Mouse (Mus musculus) induced T-regulatory cell, adult 2 months (primary cell): Measurements from ENCODE around the gene Tecpr2.

ENCODE experiments used
- DNase-seq: peaks from one replicate; pipeline ENCODE4 v3.0.0-alpha.2; 2012; ENCODE audit warnings: low read depth

Tecpr2 gene

DNA sequence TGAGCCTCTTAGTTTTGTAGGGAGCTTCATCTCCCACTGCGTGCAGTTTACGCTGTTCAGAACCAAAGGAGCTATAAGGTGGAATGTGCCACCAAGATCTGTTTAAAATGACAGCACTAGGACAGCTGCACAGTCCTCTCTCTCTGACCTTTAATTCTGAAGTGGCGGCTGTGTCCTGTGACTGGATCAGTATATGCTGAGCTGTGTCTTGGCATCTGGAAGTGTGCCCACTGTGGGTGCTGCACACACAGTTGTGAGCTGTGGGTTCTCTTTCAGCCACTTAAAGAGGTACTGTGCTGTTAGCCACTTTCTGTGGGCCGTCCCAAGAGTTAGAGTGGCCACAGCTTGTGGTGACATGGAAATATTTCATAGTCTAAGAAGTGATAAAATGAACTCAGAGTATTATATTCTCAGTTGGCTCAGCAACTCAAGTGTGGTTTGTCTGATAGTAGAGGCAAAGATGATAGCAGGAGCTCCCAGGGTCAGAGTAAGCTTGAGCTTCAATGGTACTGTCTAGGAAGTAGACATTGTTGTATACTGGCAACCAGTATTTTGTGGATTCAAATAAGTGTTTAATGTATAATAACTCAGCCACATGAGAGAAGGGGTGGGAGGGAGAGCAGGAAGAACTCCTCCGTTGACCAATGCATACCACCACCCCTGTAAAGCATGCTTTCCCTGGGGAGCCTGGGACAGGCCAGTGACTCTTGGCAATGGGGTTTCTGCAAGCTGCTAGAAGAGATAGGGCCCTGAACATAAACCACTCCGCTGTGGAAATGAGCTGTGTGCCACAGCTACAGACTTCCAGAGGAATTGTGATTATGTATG lies 59.2 kb downstream of the Tecpr2 start:
- DNase-seq: no peak

DNA sequence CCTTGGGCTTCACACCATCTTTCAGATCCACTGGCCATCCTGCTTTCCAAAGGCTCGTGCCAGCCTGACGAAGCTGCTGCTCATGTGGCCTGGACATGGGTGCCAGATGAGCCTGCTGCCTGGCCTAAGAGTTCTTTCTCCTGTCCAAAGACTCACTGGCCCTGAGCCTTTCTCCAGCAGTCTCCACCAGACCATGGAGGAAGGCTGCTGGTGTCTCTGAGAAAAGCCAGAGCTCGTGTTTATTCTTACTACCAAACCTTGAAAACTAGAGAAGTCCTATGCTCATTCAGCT lies 59.8 kb downstream of the Tecpr2 start:
- no peak for DNase-seq

DNA sequence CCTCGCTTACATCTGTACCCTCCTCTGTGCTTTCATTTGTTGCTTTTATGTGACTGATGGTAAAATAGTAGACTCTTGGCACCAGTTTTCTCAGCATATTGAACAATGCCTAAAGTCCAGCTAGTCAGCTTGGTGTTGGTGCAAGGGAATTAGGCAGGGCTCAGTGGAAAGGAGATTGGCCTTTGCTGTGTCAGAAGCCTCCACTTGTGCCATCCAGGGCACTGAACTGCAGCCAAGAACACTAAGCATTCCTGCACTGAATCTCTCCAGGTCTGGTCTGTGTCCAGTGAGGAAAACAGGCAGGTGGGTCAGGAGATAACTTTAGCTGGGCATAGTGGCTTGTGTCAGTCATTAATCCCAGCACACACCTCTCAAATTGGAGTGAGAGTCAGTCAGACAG lies 60.3 kb downstream of the Tecpr2 start:
- no peak for DNase-seq

DNA sequence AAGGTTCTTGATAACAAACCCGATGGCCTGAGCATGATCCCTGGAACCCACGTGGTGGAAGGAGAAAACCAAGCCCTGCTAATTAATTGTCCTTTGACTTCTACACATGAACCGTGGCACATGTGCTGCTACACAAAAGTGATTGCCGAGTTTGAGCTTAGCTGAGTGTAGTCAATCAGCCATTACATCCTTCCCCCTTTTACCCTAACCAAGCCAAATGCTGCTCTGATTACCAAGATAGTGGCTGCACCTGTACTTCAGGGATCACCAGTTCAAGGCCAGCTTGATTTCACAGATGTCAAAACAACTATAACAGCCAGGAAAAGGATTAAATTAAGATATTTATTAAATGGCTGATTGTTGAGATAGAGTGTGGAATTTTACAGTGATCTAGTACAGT lies 61.1 kb downstream of the Tecpr2 start:
- no peak for DNase-seq

DNA sequence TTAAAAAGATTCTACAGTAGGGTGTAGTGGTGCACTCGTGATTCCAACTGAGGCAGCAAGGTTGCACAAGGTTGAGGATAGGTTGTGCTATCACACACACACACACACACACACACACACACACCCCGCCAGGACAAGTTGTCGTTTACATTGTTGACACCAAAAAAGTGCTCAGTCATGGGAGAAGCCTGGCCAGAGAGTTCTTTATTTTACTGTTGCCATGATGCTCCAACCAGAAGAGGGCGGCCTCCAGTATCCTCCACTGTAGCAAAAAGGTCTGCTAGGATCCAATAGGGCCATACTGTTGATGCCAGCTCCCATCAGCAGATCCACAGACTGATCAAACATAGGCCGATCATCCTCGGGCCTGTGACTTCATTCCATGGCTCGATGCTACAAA lies 62.2 kb downstream of the Tecpr2 start:
- DNase-seq: no peak

DNA sequence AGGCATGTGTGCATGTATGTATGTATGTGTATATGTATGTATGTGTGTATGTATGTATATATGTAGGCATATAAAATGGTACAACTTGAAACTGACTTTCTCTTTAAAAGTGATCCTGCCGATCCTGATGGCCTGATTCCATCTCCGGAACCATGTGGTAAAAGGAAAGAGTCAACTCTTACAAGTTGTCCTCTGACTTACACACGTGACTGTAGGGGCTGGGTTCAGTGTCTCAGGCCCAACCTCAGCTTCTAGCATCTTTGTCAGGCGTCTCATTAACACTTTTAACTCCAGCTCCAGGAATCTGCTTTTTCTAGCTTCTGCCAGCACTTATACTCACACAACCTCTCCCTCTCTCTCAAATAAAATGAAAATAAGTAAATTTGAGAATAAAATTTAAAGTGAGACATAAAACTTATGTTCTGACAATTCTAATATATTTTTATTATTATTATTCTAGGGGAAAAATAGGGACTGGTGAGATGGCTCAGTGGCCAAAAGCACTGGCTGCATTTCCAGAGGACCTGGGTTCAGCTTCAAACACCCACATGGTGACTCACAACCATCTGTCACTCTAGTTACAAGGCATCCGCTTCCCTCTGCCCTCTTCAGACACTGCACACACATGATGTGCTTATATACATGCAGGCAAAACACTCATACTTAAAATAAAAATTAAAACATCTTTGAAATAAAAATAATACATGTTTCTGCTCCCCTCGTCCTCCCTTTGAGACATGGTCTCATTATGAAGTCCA lies 63.7 kb downstream of the Tecpr2 start:
- no peak for DNase-seq

DNA sequence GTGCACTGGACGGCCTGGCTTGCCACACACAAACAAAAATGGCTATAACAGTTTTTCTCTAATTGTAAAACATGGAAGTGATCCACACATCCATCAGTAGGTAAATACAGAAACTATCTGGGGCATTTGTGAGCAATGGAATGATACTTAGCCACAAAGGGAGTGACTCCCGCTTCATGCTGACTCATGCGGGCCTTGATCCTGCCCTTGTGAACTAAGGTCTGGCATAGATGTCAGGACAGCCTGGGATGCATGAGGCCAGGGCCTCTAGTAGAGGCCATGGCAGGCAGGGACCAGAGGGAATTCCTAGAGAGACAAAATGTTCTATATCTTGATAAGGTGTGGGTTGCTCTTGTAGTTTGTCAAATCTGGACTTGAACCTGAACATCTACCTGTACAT lies 64.4 kb downstream of the Tecpr2 start:
- DNase-seq: no peak

DNA sequence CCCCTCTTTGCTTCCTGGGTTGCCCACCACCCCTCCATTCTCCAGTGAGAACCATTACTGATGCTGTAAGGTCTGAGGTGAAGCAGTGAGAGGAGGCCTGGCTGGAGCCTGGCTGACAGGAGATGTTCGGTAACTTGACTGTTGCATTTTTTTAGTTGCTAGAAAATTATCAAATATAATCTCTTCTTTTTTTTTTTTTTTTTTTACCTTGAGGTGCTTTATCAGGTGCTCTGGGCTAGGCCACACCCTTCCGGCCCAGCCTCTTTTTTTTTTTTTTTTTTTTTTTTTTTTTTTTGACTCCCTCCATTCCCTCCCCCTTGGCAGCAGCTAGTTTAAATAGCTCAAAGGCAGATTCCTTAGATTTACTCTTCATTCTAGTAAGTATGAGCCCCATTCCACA lies 64.8 kb downstream of the Tecpr2 start:
- no peak for DNase-seq

DNA sequence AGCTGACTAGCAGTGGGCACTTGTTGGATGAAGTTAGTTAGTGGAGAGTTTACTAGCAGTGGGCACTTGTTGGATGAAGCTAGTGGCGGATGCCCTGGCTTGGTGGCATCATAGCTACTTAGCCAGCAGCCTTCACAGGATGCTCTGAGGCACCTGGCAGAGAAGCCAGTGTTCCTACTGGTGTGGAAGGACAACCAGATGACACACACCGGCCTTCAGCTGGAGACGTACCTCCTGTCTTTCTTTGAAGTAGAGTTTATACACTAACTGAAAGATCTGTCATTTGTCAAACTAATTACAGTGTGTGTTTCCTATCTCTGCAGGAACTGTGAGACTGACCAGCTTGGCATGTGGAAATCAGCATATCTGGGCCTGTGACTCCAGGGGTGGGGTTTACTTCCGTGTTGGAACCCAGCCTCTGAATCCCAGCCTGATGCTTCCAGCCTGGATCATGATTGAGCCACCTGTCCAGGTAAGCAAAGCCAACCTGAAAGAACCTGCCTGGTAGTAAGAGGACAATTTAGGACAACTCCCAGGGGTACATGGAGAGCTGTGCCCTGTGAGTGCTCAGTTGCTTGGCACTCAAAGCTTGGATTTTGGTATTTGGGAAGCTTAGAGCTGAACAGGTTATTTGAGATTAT lies 65.4 kb downstream of the Tecpr2 start:
- DNase-seq: no peak

DNA sequence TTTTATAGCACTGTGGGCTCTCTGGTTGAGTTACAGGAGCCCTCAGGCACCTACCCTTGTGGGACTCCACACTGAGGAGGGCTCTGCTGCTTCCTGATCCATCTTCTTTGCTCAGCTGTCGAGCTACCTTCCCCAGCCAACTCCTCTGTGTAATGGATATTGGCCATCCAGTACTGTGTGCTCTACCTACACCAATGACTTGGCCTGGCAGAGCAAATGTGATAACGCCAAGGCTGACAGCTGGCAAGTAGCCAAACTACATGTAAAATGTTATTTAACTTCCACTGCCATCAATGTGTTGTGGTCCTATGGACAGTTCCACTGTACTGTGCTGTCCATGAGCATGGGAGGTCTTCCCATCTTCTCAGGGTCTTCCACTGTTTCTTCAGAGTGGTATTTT lies 72.9 kb downstream of the Tecpr2 start:
- no peak for DNase-seq

DNA sequence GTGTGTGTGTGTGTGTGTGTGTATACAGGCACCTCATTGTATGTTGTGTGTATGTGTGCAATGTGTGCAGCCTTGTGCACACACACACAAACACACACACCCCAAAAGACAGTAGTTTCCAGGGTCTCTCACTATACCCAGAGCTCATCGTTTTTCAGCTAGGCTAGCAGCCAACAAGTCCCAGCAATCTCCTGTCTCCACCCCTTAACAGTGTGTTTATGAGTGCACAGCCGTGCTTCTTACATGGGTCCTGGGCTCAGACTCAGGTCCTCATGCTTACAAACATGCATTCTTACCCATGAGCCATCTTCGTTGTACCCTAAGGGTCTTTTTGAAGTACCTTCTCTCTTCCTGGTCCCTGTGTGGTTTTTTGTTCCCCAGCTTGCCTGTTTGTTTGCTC lies 76.4 kb downstream of the Tecpr2 start:
- no peak for DNase-seq

DNA sequence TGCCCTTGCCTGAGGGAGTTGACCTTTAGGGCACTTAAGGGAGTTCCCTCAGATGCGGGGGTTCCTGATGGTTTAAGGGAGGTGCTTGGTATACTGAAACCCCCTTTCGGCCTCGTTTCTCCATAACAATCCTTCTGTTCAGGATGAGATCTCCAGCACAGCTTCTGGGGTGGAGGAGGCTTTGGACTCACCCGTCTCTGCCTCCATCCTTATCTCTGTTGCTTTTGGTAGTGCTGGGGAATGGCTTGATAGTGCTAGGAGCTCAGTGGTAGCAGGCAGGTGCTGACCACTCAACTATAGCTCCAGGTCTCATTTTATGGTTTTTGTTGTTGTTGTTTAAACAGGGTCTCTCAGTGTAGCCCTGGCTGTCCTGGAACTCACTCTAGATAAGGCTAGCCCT lies 77.0 kb downstream of the Tecpr2 start:
- DNase-seq: no peak

DNA sequence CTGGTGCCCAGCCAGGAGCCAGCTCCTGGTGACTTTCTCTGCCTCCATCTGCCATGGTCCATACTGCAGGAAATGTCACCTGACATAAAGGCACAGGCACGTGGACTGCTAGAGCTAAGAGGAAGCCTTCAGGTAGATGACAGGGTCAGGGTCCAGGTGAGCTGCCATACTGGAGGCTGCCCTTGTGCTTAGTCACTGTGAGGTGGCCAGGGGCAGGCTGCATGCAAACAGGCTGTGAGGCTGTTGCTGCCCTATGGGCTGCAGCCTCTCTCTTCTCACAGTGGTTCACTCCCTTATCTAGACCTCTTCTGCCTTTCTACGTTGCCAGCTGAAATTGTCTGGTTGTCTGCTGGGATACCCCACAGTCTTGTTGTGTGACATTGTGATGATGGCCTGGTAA lies 78.1 kb downstream of the Tecpr2 start:
- DNase-seq: no peak

DNA sequence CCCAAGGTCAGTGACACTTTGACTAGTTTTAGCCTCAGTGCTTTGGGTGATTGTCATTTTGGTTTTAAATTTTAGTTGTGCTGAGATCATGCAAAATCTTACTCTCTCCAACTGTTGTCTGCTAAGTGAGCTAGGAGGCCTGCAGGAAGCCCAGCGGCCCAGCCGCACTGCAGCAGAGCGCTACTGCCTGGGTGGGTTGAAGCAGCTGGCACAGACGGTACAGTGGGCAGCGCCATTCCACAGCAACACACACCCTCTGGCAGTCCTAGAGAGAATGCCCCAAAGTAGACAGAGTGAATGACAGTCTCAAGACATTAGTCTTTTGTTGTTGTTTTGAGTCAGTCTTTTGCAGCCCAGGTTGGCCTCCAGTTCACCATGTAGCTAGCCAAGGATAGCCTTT lies 81.3 kb downstream of the Tecpr2 start:
- no peak for DNase-seq

DNA sequence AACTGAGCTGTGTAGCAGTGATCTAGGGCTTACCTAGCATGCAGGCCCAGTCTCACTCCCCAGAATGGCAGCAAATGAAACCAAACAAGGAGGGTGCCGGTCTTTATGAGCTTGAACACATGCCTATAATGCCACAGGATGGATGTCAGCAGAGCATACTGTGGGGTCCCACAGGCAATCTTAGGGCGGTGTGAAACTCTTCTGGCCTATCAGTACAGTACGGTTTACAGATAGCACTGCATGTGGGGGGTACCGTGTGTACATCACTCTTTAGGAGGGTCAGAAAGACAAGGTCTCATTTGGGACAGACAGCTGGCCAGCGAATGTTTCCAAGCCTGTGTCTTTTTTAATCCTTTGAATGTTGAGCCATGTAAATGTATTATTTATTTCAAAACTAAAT lies 82.9 kb downstream of the Tecpr2 start:
- DNase-seq: no peak

DNA sequence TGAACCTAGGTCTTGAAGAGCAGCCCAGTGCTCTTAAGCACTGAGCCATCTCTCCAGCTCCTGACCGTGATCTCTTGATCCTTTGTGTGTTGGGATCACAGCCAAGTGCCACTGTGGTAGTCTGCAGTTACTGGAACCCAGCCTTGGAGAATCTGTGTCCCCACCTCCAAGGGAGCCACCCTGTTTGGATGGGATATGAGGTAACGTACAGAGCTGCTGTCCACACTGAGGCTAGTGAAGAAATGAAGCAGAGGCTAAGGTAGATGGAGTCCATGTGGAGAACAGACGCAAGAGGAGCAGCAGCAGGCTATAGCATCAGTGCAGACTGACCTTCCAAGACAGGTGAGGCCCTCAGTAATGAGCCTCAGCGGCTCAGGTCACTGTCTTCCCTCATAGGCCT lies 84.8 kb downstream of the Tecpr2 start:
- DNase-seq: no peak

DNA sequence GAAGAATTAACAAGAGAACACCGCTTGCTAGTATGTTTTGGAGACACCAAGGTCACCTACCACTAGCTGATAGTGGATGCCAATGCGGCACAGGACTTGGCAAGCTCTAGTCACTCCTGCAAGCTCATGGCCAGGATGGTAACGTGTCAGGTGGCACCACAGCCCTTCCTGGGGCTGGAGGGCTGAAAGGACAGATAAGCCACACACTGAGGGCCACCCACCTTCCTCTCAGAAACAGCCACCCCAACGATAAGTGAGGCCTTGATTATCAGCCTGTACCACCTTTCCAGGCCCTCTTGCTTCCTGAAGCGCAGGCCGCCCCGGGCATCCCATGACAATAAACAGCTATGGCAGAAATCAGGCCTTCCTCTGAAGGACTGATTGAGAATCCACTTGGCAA lies 85.2 kb downstream of the Tecpr2 start:
- DNase-seq: no peak

DNA sequence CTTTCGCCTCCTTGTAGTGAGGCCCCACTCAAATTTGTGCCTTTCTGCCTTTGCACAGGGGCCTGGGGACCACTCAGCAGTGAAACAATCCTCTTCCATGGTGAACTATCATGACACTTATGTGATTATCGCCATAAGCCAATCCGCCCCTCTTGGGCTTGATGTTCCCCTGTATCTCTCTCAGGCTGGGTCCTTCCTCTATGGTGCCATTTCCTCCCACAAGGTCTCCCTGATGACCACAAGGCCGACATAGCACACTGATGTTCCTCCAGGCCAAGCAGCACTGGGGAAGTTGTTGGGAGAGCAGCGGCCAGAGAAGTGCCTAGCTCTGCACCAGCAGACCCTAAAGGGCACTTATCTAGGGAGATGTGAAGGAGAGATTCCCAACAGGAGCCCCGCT lies 85.7 kb downstream of the Tecpr2 start:
- no peak for DNase-seq

DNA sequence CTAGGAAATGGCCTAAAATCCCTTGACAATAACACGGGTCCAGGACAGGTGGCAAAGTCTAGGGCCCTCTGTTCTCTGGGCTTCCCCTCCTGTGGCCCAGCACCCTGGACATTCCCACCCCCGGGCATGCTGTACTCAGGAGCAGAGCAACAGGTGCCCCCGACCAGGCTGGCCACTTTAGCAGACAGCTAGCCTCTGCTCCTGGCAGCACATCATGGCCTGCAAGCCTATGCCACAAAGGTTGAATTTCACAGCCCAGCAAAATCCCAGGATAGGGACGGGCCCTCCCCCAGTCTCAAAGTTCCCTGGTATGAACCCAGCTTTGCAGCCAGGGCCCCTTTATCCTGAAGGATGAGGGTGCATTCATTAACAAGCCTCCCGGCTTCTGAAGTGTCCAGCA lies 86.3 kb downstream of the Tecpr2 start:
- no peak for DNase-seq

DNA sequence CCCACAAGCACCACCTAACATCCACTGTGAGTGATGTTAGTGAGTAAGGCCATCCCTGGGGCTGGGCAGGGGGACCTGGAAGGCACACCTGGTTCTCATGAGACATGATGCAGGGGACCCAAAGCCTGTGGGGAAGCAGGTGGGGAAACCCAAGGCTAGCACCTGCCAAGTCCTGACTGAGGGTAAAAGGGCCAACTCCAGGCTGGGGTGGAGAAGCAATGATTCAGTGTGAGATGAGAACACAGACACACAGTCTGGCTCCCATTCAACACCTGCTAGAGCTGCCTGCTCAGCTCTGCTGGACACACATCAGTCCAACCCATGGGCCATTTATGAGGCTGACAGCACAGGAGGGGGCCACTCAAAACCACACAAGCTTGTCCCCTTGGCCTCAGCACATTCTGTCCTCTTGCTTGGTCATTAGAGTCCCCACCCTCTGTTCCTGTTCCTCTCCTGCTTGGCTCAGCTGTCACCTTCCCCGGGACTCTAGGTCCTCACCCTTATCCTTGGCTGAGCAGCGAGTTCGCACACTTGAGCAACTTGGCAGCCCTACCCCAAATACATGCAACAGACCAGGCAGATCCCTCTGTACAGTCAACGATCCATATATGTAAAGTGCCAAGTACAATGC lies 86.9 kb downstream of the Tecpr2 start:
- no peak for DNase-seq

DNA sequence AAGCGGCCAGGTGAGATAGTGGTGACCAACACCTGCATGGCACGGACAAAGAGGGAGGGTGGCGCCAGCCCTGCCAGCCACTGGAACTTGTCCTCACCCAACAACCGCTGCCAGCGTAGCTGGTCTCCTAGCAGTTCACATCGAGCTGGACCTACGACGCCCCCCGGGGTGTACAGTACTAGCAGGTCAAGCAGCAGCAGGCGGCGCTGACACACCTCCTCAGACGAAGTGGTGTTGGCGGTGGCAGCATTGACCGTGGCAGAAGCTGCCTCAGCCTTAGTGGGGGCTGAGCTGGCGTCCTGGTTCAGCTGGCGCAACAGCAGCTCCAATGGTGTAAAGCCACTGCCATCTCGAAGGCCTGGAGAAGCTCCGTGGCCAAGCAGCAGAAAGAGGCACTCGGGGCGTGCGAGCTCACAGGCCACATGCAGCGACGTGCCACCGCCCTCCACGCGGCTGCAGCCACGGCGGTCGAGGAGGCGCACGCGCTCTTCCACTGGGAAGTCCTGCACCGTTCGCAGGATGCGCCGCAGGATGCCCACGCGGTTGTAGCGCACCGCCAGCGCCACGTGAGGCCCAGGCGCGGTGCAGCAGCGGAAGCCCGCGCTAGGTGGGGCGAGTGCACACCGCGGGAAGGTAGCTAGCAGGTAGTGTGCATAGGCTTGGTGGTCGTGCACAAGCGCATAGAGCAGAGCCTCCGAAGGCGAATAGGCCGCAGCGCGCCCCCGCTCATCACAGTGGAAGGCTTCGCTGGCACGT lies 87.7 kb downstream of the Tecpr2 start:
- DNase-seq: no peak

DNA sequence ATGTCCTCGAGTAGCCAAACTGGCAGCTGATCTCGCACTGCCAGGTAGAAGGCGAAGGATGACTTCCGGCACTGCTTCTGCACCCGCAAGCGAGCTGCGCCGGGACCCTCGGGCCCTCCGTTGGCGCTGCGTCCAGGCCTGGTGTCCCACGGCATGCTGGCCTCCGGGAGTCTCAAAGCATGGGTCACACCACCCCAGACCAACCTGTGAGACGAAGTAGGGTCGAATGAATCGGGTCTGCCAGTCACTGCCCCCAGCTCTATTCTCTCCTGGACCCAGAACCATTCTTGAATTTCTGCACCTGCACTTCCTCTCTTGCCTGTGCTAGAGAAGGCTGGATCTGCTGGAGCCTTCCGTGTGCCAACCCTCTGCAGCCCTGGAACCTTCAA lies 88.3 kb downstream of the Tecpr2 start:
- no peak for DNase-seq
